Mouse (Mus musculus) myocyte (in vitro differentiated cells): Measurements from ENCODE around the gene 2200002J24Rik.

Experiments
- E2F4 ChIP-seq: IDR thresholded peaks from one replicate; pipeline ENCODE4 v1.6.1; 2011; ENCODE audit warnings: mild to moderate bottlenecking, control low read depth, moderate library complexity; ENCODE audit not compliant: insufficient read depth
- MYOG ChIP-seq, 3 experiments: IDR thresholded peaks; one replicate each; pipeline ENCODE4 v1.6.1; 2011; ENCODE audit warnings: control low read depth in 2 of 3, low read depth in 2 of 3, mild to moderate bottlenecking in 2 of 3; ENCODE audit not compliant: insufficient read length in 2 of 3, control insufficient read depth in 1 of 3, insufficient read depth in 1 of 3
- POLR2A ChIP-seq: IDR thresholded peaks from one replicate; pipeline ENCODE4 v1.6.1; 2011; ENCODE audit warnings: low read depth, mild to moderate bottlenecking, control low read depth, moderate library complexity; ENCODE audit not compliant: insufficient read length
- TCF12 ChIP-seq: IDR thresholded peaks from one replicate; pipeline ENCODE4 v1.6.1; 2011; ENCODE audit warnings: mild to moderate bottlenecking, control low read depth; ENCODE audit not compliant: poor library complexity, insufficient read depth, severe bottlenecking
- TCF3 ChIP-seq: IDR thresholded peaks from one replicate; pipeline ENCODE4 v1.6.1; 2011; ENCODE audit warnings: low read depth, control low read depth; ENCODE audit not compliant: insufficient read length
- USF1 ChIP-seq: IDR thresholded peaks from one replicate; pipeline ENCODE4 v1.6.1; 2011; ENCODE audit warnings: low read depth, mild to moderate bottlenecking, control low read depth, moderate library complexity

- TF ChIP-seq TCF12, result no peak
- TF ChIP-seq POLR2A, result no peak
- no peak for TF ChIP-seq MYOG (IDR thresholded peaks at IDR 0.05; ENCODE audit: control insufficient read depth in 1 of 3, insufficient read depth in 1 of 3, insufficient read length in 2 of 3, low read depth in 2 of 3)
- TF ChIP-seq TCF3, result no peak
- no peak for TF ChIP-seq USF1
- no peak for TF ChIP-seq E2F4
These were observed 13.2 kb downstream of the 2200002J24Rik start, which contains the start of gene Atp4a for GRCm38 (mm10) chr7:30711942-30712341.
